In the genomic region with DNA sequence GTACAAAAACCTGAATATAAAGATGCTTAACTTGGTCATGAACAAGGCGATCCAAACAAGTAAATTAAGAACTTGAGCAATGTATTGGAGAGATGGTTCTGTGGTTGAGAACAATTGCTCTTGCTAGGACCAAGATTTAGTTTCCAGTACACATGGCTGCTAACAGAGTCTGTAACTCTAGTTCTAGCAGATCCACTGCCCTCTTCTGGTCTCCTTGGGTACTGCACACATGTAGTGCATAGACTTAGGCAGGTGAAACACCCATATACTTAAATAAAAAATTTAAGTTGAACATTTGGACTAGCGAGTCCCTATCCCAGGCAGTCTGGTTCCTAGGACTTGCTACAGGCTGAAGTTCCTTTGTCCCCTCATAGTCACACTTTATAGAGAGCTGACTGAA, we compare ENCODE assay signal across 13 mouse cellular contexts. TPM values are rescaled to one million over a fixed set of nuclear protein-coding genes. Genes with fewer than 3 reads are reported as not detected.
DNase-seq lines count a peak whose midpoint lies in the region; ATAC-seq lines count a peak whose summit lies in the region.
"Had no signal": no experiment of that assay in that cellular context is flagged by ENCODE, and none has a peak within 500 bp of the region (broad histone marks: within the 10 kb centered on the region; RNA-seq: fewer than 3 reads in every experiment).

No protein-coding gene starts in this region.

- peak; percentile 15 for DNase-seq in embryo, embryonic 10.5 days (ENCODE audit: low spot score)
- no peak for DNase-seq in embryo, embryonic 9.5 days (ENCODE audit: extremely low spot score)
- DNase-seq in liver (peak; percentile 41), A20 (ENCODE audit: low read depth, low spot score) (peak; percentile 35)
- DNase-seq in liver, embryonic 11.5 days (ENCODE audit: low spot score): no peak
- peak; percentile 56 for DNase-seq in induced T-regulatory cell, adult 2 months (ENCODE audit: low read depth)
- no peak for DNase-seq in frontal cortex, postnatal 36 days (ENCODE audit: low spot score in 2 of 2)
- DNase-seq in heart, adult 18-20 months: no peak
- DNase-seq: gastrocnemius, adult 2 months; lung, postnatal 10 days had no signal

- H3K27ac ChIP-seq in liver, embryonic 11.5 days (ENCODE audit: low read depth, low read length): no peak overlapping the region
- H3K27ac ChIP-seq: gastrocnemius, adult 2 months; heart, embryonic 13.5 days; hindbrain, embryonic 15.5 days had no signal

- 0 out of 2 replicates have a peak, but pooled peaks cover 3% of the 10 kb centered on the region for H3K9me3 ChIP-seq in liver, embryonic 11.5 days (ENCODE audit: control insufficient read depth, low read length)
- H3K9me3 ChIP-seq: heart, embryonic 13.5 days; hindbrain, embryonic 15.5 days had no signal

- no peak overlapping the region for H3K4me3 ChIP-seq in liver, embryonic 11.5 days (ENCODE audit: low read depth, low read length)
- H3K4me3 ChIP-seq: gastrocnemius, adult 2 months; heart, embryonic 13.5 days; hindbrain, embryonic 15.5 days had no signal

- WGBS in liver, embryonic 11.5 days: 90% methylated on average over 2 of the region's 2 CpGs

- no peaks in the 10 kb centered on the region for H3K27me3 ChIP-seq in liver, embryonic 11.5 days (replicated peaks; ENCODE audit: control insufficient read depth, insufficient read depth, low read length)
- H3K27me3 ChIP-seq: heart, embryonic 13.5 days; hindbrain, embryonic 15.5 days had no signal

- no peak overlapping the region for H3K4me2 ChIP-seq in liver, embryonic 11.5 days
- H3K4me2 ChIP-seq: heart, embryonic 13.5 days; hindbrain, embryonic 15.5 days had no signal

- peaks cover 2% of the 10 kb centered on the region; the same call in 1 of the 2 replicates for H3K4me1 ChIP-seq in liver, embryonic 11.5 days (replicated peaks; ENCODE audit: control insufficient read depth, insufficient read depth, low read length)
- H3K4me1 ChIP-seq: heart, embryonic 13.5 days; hindbrain, embryonic 15.5 days had no signal

- H3K36me3 ChIP-seq in liver, embryonic 11.5 days (ENCODE audit: control insufficient read depth, insufficient read depth, low read length): no peaks in the 10 kb centered on the region
- H3K36me3 ChIP-seq: heart, embryonic 13.5 days; hindbrain, embryonic 15.5 days had no signal

- no peak overlapping the region for H3K9ac ChIP-seq in liver, embryonic 11.5 days (ENCODE audit: low read depth, low read length)
- H3K9ac ChIP-seq: heart, embryonic 13.5 days; hindbrain, embryonic 15.5 days had no signal

- ATAC-seq in liver, embryonic 11.5 days (replicated peaks; ENCODE audit: low FRiP score): no peak

RNA-seq across cellular contexts. Expression of gene BC051019, which starts 1.0 kb away (rescaled TPM):
- polyA plus RNA-seq in liver, embryonic 11.5 days (2014; fragmentation: Nextera tagmentation; extraction: Ambion mirVana): 0.10 and 0.47 TPM in 2 replicates
- total RNA-seq in heart, adult 18-20 months (2021): under 1 TPM in 1 of 2 experiments, not detected in 1; 0.64 TPM
- total RNA-seq: gastrocnemius, adult 2 months; left cerebral cortex, postnatal 14 days had no signal

RNA-seq across cellular contexts. Expression of gene Ascl3, which starts 8.9 kb away (rescaled TPM):
- polyA plus RNA-seq in liver, embryonic 11.5 days (2014; fragmentation: Nextera tagmentation; extraction: Ambion mirVana): not detected in 2 replicates
- total RNA-seq in heart, adult 18-20 months (2021): not detected
- total RNA-seq: gastrocnemius, adult 2 months; left cerebral cortex, postnatal 14 days had no signal
- polyA plus RNA-seq: heart, embryonic 13.5 days; hindbrain, embryonic 15.5 days had no signal

RNA-seq across cellular contexts. Expression of gene Akip1, which starts 19.1 kb away (rescaled TPM):
- polyA plus RNA-seq in liver, embryonic 11.5 days (2014; fragmentation: Nextera tagmentation; extraction: Ambion mirVana): 52.7 and 54.9 TPM in 2 replicates
- total RNA-seq in heart, adult 18-20 months (2021): 10 to 100 TPM; 13.5 to 14.7 TPM

RNA-seq across cellular contexts. Expression of gene St5, which starts 19.2 kb away (rescaled TPM):
- polyA plus RNA-seq in liver, embryonic 11.5 days (2014; fragmentation: Nextera tagmentation; extraction: Ambion mirVana): 38.7 and 38.8 TPM in 2 replicates
- total RNA-seq in heart, adult 18-20 months (2021): 10 to 100 TPM; 19.3 to 27.9 TPM

RNA-seq across cellular contexts. Expression of gene Tmem9b, which starts 30.1 kb away (rescaled TPM):
- 51.0 and 57.2 TPM in 2 replicates for polyA plus RNA-seq in liver, embryonic 11.5 days (2014; fragmentation: Nextera tagmentation; extraction: Ambion mirVana)
- 10 to 100 TPM; 29.2 to 31.1 TPM for total RNA-seq in heart, adult 18-20 months (2021)

Comparison
In these comparisons a context has a peak if more than half of its experiments do, and no peak if none do; other contexts are left out.
1. DNase-seq: peak in embryo, embryonic 10.5 days (single experiment), liver (single experiment), A20 (single experiment) and induced T-regulatory cell, adult 2 months (single experiment); none in embryo, embryonic 9.5 days (single experiment), liver, embryonic 11.5 days (single experiment), frontal cortex, postnatal 36 days (0 of 2) and heart, adult 18-20 months (0 of 2).